Mouse (Mus musculus) heart, embryonic 16.5 days (tissue): ENCODE data around the gene Tlr7. TPM values are rescaled to one million over a fixed set of nuclear protein-coding genes. Genes with fewer than 3 reads are reported as not detected.

Experiments used
- ATAC-seq: fragments of 200-750 bp; cut with Nextera tagmentation; replicated peaks from 2 replicates; pipeline ENCODE4 v1.8.0; 2017; ENCODE audit warnings: moderate number of reproducible peaks; ENCODE audit not compliant: insufficient read depth, low FRiP score; ENCODE audit errors: extremely low read depth
- H3K27ac ChIP-seq: fragments of 300-500 bp; sonication (generic); 2 replicates; pipeline ENCODE4 v1.5.1; 2014; ENCODE audit warnings: mild to moderate bottlenecking, low read length, control low read depth, moderate library complexity
- H3K27me3 ChIP-seq: fragments of 300-500 bp; sonication (generic); 2 replicates; pipeline ENCODE4 v1.6.1; 2014; ENCODE audit warnings: low read length, mixed read lengths; ENCODE audit not compliant: control insufficient read depth, insufficient read depth
- H3K36me3 ChIP-seq: fragments of 300-500 bp; sonication (generic); 2 replicates; pipeline ENCODE4 v1.6.1; 2014; ENCODE audit not compliant: control insufficient read depth, insufficient read depth
- H3K4me1 ChIP-seq: fragments of 300-500 bp; sonication (generic); 2 replicates; pipeline ENCODE4 v1.6.1; 2014; ENCODE audit warnings: low read length, mixed read lengths; ENCODE audit not compliant: control insufficient read depth, insufficient read depth
- H3K4me2 ChIP-seq: fragments of 300-500 bp; sonication (generic); 2 replicates; pipeline ENCODE4 v1.6.1; 2014; ENCODE audit warnings: low read depth, mild to moderate bottlenecking, control low read depth, low read length
- H3K4me3 ChIP-seq: fragments of 300-500 bp; sonication (generic); 2 replicates; pipeline ENCODE4 v1.5.1; 2014; ENCODE audit warnings: mild to moderate bottlenecking, control low read depth, low read length
- H3K9ac ChIP-seq: fragments of 300-500 bp; sonication (generic); 2 replicates; pipeline ENCODE4 v1.6.1; 2014; ENCODE audit warnings: low read length, control low read depth
- H3K9me3 ChIP-seq: fragments of 300-500 bp; sonication (generic); replicated peaks from 2 replicates; pipeline ENCODE4 v1.6.1; 2016; ENCODE audit warnings: low read length; ENCODE audit not compliant: control insufficient read depth
- WGBS: fragments of 180-500 bp; shearing (Covaris S2); extraction: QIAGEN DNeasy Blood & Tissue Kit; methylation state at CpG from one replicate; pipeline ENCODE4 v1.1.7; 2014; 5-methylcytosine and 5-hydroxymethylcytosine counted together
- polyA plus RNA-seq: library from polyadenylated mRNA; unstranded; fragments of >200 nt; fragmentation: Nextera tagmentation; extraction: Ambion mirVana; gene quantifications from 2 replicates; pipeline ENCODE4 v1.2.1, GENCODE M21; 2015

Gene Tlr7
- polyA plus RNA-seq, 1 experiment from 2014 or later: 0.58 TPM

DNA sequence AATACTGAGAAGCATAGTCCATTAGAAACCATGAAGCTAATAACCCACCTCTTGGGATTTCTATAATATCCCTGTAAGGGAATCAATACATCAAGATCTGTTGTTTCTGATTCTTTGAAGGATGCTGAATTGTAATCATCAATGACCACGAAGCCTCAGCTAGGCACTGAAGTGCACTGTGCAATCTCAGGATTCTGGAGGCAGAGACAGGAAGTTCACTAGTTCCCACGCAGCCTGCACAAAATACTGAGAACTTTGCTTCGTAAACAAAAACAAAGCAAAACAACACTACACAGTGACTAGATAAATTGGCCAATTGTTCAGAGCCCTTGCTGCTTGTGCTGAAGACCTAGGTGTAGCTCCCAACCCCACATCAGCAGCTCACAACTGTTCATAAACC, 11.5 kb upstream of the Tlr7 start:
- H3K4me1 ChIP-seq: no peaks in the 10 kb centered on the region

DNA sequence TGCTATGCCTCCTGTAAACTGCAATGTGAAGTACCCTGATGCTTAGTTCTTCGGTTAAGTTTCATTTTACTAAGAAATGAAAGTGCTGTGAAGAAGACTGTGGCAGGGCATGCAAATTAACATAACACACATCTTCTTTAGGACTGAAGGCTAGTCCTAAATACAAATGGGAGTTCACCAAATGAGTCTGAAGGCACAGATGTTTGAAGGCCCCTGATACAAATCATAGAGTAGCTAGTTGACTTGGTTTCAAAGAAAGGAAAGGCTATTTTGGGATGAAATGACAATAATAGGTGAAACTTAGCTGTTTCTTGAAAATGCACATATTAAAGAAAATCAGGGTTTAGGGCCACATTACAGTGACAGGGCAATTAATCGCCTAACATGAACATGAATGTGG, 9.8 kb upstream of the Tlr7 start:
- Histone ChIP-seq H3K4me2 (no peak overlapping the region), H3K27ac (no peak overlapping the region), H3K9ac (no peak overlapping the region), H3K4me3 (no peak overlapping the region), H3K4me1 (no peaks in the 10 kb centered on the region), H3K9me3 (no peaks in the 10 kb centered on the region), H3K27me3 (no peaks in the 10 kb centered on the region), H3K36me3 (no peaks in the 10 kb centered on the region)
- ATAC-seq: no peak
- 78% methylated on average over 2 of the region's 2 CpGs for WGBS

More for the DNA sequence above, 11.5 kb upstream of the Tlr7 start:
- Histone ChIP-seq H3K27ac (no peak overlapping the region), H3K36me3 (no peaks in the 10 kb centered on the region), H3K9me3 (no peaks in the 10 kb centered on the region), H3K9ac (no peak overlapping the region), H3K4me2 (no peak overlapping the region), H3K27me3 (no peaks in the 10 kb centered on the region), H3K4me3 (no peak overlapping the region)
- 61% methylated on average over 3 of the region's 3 CpGs for WGBS
- no peak for ATAC-seq

DNA sequence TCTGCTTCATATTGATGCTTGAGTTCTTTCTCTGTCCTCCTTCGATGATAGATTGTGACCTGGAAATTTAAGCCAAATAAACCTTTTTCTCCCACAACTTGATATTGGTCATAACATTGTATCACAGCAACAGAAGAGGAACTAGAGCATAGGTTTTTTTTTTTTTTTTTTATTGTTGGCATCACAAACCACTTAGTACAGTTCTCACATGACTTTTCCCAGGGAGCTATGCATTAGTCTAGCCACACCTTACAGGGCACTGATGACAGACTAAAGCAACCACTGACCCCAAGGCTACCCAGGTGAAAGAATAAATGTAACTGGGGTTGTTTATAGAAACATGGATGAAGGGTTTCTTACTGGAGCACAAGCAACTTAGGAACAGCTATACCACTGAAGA, 7.6 kb upstream of the Tlr7 start:
- no peaks in the 10 kb centered on the region for H3K27me3 ChIP-seq
- H3K4me3 ChIP-seq: no peak overlapping the region
- WGBS: 90% methylated on average over 1 of the region's 1 CpGs
- no peak overlapping the region for H3K9ac ChIP-seq
- no peaks in the 10 kb centered on the region for H3K9me3 ChIP-seq
- no peaks in the 10 kb centered on the region for H3K4me1 ChIP-seq
- H3K36me3 ChIP-seq: no peaks in the 10 kb centered on the region
- H3K4me2 ChIP-seq: no peak overlapping the region
- no peak for ATAC-seq
- no peak overlapping the region for H3K27ac ChIP-seq

DNA sequence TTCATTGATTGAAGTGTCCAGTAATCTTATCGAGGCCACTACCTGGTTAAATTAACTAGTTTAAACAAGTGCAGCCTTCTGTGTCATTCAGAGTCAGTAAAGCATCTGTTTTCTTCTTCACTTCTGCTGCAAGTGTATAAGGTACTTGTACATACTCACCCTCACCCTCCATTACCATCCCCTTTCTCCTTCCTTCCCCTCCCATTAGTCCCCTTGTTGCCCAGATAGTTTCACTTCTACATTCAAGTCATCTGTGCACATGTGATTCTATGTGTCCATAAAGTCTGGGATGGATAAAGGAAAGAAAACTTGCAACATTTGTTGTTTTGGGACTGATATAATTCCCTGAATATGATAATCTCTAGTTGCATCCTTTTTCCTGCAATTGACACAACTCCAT, 4.2 kb upstream of the Tlr7 start:
- ATAC-seq: no peak
- H3K4me1 ChIP-seq: peaks cover 4% of the 10 kb centered on the region
- no peaks in the 10 kb centered on the region for H3K9me3 ChIP-seq
- 78% methylated on average over 1 of the region's 1 CpGs for WGBS
- H3K4me2 ChIP-seq: no peak overlapping the region
- no peaks in the 10 kb centered on the region for H3K27me3 ChIP-seq
- H3K9ac ChIP-seq: no peak overlapping the region
- H3K36me3 ChIP-seq: no peaks in the 10 kb centered on the region
- no peak overlapping the region for H3K27ac ChIP-seq
- H3K4me3 ChIP-seq: no peak overlapping the region

DNA sequence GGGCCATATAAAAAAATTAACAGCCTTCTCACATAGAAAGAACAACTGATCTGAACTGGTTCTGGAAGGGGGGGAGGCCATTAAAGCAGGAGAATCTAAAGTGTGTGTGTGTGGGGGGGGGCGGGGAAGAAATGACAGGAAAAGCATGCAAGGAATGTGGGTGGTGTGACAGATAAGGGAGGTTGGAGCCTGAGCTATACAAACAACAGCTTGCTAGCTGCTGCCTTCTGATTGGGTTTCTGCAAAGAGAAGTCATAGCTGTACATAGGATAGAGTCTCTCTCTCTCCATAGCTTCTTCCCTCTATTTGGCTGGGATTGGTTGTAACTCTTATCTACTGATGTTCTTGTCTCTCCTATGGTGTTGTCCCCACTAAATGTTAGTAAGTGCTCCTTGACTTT, 2.2 kb upstream of the Tlr7 start:
- ATAC-seq: no peak
- peaks cover 4% of the 10 kb centered on the region for H3K4me1 ChIP-seq
- H3K4me3 ChIP-seq: no peak overlapping the region
- H3K27ac ChIP-seq: peak overlapping the region; percentile 35
- H3K36me3 ChIP-seq: no peaks in the 10 kb centered on the region
- H3K9me3 ChIP-seq: no peaks in the 10 kb centered on the region
- no peaks in the 10 kb centered on the region for H3K27me3 ChIP-seq
- WGBS: 20% methylated on average over 1 of the region's 1 CpGs
- H3K9ac ChIP-seq: no peak overlapping the region
- H3K4me2 ChIP-seq: no peak overlapping the region

DNA sequence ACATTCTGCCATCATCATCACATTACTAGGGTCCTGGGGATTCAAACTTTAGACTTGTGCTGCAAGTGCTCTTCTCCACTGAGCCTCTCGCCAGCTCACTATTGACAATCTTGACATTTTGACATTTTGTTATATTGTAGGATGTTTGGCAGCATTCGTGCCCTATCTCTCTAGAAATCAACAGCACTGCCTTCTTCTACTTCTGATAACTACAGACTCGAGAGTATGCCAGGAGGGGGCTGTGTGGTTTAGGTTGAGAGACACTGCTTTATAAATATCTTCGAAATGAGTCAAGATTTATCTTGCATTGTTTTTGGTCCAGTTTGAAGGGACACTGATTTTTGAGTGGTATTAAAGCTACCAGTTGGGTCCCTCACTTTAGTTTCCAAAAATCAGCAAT, 635 bp upstream of the Tlr7 start:
- Histone ChIP-seq H3K9me3 (no peaks in the 10 kb centered on the region), H3K9ac (no peak overlapping the region), H3K27me3 (no peaks in the 10 kb centered on the region), H3K4me2 (no peak overlapping the region), H3K36me3 (no peaks in the 10 kb centered on the region), H3K27ac (no peak overlapping the region), H3K4me3 (no peak overlapping the region), H3K4me1 (peaks cover 4% of the 10 kb centered on the region)
- WGBS: 55% methylated on average over 4 of the region's 4 CpGs
- no peak for ATAC-seq

DNA sequence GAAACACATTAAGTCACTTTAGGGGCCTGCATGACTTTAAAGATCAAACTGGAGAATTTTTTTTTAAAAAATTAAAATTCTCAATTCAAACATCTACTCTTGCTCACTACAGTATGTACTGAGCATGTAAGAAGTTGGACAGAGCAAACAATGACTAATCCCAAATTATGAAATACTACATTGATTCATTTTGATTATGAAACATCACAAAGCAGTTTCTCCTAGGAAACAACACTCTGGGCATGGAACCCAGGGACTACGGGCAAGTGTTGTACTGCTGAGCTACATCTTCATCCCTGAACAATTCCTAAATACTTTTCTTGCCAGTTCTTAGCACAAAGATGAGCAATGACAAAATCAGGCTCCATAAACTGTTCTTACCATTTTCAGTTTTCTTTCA, 738 bp downstream of the Tlr7 start:
- 86% methylated on average over 1 of the region's 1 CpGs for WGBS
- no peak for ATAC-seq

DNA sequence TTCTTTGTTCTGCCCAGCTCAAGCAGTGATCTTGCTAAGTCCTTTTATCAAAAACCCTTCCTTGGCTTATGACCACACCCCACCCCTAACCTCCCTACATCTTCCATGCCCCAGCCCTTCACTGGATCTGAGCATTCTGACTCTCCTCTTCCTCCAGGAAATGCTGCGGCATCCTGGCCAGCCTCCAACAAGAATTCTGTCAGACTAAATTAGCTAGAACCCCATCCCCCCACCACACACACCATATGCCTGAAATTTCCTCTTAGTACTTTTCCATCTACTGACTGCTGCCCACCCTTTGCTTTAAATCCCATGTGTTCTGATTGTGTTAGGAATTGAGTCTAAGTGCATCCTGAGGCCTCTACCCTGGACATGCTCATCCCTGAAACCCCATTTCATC, 1.3 kb downstream of the Tlr7 start:
- Histone ChIP-seq H3K4me2 (no peak overlapping the region), H3K4me1 (peaks cover 4% of the 10 kb centered on the region), H3K4me3 (no peak overlapping the region), H3K27ac (no peak overlapping the region), H3K36me3 (no peaks in the 10 kb centered on the region), H3K27me3 (no peaks in the 10 kb centered on the region), H3K9me3 (no peaks in the 10 kb centered on the region), H3K9ac (no peak overlapping the region)
- no peak for ATAC-seq
- 27% methylated on average over 1 of the region's 1 CpGs for WGBS

More for the DNA sequence above, 738 bp downstream of the Tlr7 start:
- Histone ChIP-seq H3K36me3 (no peaks in the 10 kb centered on the region), H3K9me3 (no peaks in the 10 kb centered on the region), H3K4me2 (no peak overlapping the region), H3K27me3 (no peaks in the 10 kb centered on the region), H3K4me3 (no peak overlapping the region), H3K9ac (no peak overlapping the region), H3K4me1 (peaks cover 4% of the 10 kb centered on the region), H3K27ac (no peak overlapping the region)

DNA sequence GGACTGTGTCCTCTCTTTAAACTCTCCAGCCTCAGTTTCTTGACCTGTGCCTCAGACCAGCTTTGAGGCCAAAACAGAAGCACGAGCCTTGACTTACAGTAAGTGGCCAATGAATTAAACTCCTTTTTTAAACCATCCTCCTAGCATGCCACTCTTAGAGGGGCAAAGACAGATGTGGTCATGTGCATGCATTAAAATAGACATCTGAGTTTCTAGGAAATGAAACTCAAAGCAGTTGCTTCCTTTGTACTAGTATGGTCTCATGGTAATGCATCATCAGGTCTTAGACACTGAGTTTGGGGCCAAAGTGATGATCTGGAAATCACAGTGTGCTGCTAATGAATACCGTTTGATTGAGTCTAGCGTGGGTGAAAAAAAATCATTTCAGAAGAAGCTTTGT, 1.8 kb downstream of the Tlr7 start:
- ATAC-seq: no peak
- H3K27me3 ChIP-seq: no peaks in the 10 kb centered on the region
- peaks cover 4% of the 10 kb centered on the region for H3K4me1 ChIP-seq
- no peak overlapping the region for H3K4me3 ChIP-seq
- no peaks in the 10 kb centered on the region for H3K9me3 ChIP-seq
- WGBS: 81% methylated on average over 3 of the region's 3 CpGs
- H3K27ac ChIP-seq: no peak overlapping the region
- no peak overlapping the region for H3K4me2 ChIP-seq
- no peak overlapping the region for H3K9ac ChIP-seq
- no peaks in the 10 kb centered on the region for H3K36me3 ChIP-seq

DNA sequence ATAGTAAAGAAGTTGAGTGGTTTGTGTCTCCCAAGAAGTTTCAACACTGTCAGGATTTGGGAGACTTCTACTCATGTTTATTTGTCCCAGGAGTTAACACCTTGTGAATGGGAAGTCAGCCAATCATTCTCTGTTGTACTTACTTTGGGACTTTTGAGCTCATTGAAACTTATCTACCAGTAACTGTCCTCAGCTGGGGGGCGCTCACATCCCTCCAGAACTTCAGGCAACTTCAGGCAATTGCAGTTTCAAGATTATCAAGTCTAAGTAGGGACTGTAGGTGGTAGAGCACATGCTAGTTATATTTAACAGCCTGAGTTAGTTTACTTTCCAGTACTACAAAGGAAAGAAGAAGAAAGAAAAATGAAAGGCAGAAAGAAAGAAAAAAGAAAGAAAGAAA, 6.6 kb downstream of the Tlr7 start:
- no peaks in the 10 kb centered on the region for H3K4me1 ChIP-seq
- no peaks in the 10 kb centered on the region for H3K9me3 ChIP-seq
- H3K27ac ChIP-seq: no peak overlapping the region
- no peak for ATAC-seq
- H3K36me3 ChIP-seq: no peaks in the 10 kb centered on the region
- no peak overlapping the region for H3K4me2 ChIP-seq
- WGBS: 41% methylated on average over 1 of the region's 1 CpGs
- no peak overlapping the region for H3K4me3 ChIP-seq
- no peaks in the 10 kb centered on the region for H3K27me3 ChIP-seq
- H3K9ac ChIP-seq: no peak overlapping the region
